Mouse (Mus musculus) forebrain, embryonic 10.5 days (tissue): Measurements from ENCODE around the gene Wnt9a. TPM values are rescaled to one million over a fixed set of nuclear protein-coding genes. Genes with fewer than 3 reads are reported as not detected.

ENCODE experiments used
- DNase-seq: peaks from one replicate; pipeline ENCODE4 v3.0.0-alpha.2; 2017; ENCODE audit warnings: low spot score; ENCODE audit errors: extremely low spot score
- H3K27ac ChIP-seq: fragments of 300-500 bp; sonication (generic); 2 replicates; pipeline ENCODE4 v1.5.1; 2016; ENCODE audit warnings: mild to moderate bottlenecking
- H3K27me3 ChIP-seq: fragments of 300-500 bp; sonication (generic); 2 replicates; pipeline ENCODE4 v1.6.1; 2016; ENCODE audit warnings: mild to moderate bottlenecking; ENCODE audit not compliant: poor library complexity, severe bottlenecking
- H3K36me3 ChIP-seq: fragments of 300-500 bp; sonication (generic); replicated peaks from 2 replicates; pipeline ENCODE4 v1.6.1; 2016; ENCODE audit warnings: mild to moderate bottlenecking, moderate library complexity
- H3K4me1 ChIP-seq: fragments of 300-500 bp; sonication (generic); 2 replicates; pipeline ENCODE4 v1.6.1; 2016
- H3K4me3 ChIP-seq: fragments of 300-500 bp; sonication (generic); 2 replicates; pipeline ENCODE4 v1.5.1; 2016; ENCODE audit warnings: mild to moderate bottlenecking, moderate library complexity
- H3K9me3 ChIP-seq: fragments of 300-500 bp; sonication (generic); 2 replicates; pipeline ENCODE4 v1.6.1; 2016; ENCODE audit warnings: mild to moderate bottlenecking, moderate library complexity
- WGBS: fragments of 180-500 bp; shearing (Covaris S2); methylation state at CpG from one replicate; pipeline ENCODE4 v1.1.7; 2016; 5-methylcytosine and 5-hydroxymethylcytosine counted together
- polyA plus RNA-seq: library from polyadenylated mRNA; unstranded; fragments of >200 nt; fragmentation: Nextera tagmentation; extraction: Ambion mirVana; gene quantifications from 2 replicates; pipeline ENCODE4 v1.2.1, GENCODE M21; 2016

Wnt9a gene
- polyA plus RNA-seq: 9.9 and 10.9 TPM in 2 replicates

GRCm38 (mm10) chr11:59306461-59307421 is at the start of gene Wnt9a:
Gene Wnt9a (plus strand): TSS chr11:59306928.
- peaks cover 93% of the 10 kb centered on the region for H3K27me3 ChIP-seq
- H3K27ac ChIP-seq: peak within 1 kb of the TSS; percentile 85
- no peaks in the 10 kb centered on the region for H3K9me3 ChIP-seq
- WGBS: 2% methylated on average over 122 of the region's 128 CpGs
- no peaks in the 10 kb centered on the region for H3K36me3 ChIP-seq
- H3K4me1 ChIP-seq: peaks cover 68% of the 10 kb centered on the region
- peak within 1 kb of the TSS; percentile 68 for H3K4me3 ChIP-seq
- DNase-seq: peak; percentile 54

GRCm38 (mm10) chr11:59259647-59260046 is 47.1 kb upstream of the Wnt9a start:
- 89% methylated on average over 7 of the region's 7 CpGs for WGBS
- Histone ChIP-seq H3K27ac (no peak overlapping the region), H3K36me3 (no peaks in the 10 kb centered on the region), H3K4me1 (peaks cover 17% of the 10 kb centered on the region), H3K9me3 (no peaks in the 10 kb centered on the region), H3K4me3 (no peak overlapping the region), H3K27me3 (peaks cover 71% of the 10 kb centered on the region)
- DNase-seq: no peak

GRCm38 (mm10) chr11:59260706-59261493 is 45.8 kb upstream of the Wnt9a start:
- no peaks in the 10 kb centered on the region for H3K9me3 ChIP-seq
- no peaks in the 10 kb centered on the region for H3K36me3 ChIP-seq
- H3K4me1 ChIP-seq: peaks cover 30% of the 10 kb centered on the region
- H3K27me3 ChIP-seq: peaks cover 72% of the 10 kb centered on the region
- 0 out of 2 replicates have a peak overlapping the region, but pooled peaks have one; percentile 36 for H3K27ac ChIP-seq
- no peak for DNase-seq
- WGBS: 85% methylated on average over 10 of the region's 10 CpGs
- H3K4me3 ChIP-seq: no peak overlapping the region

- Histone ChIP-seq H3K4me3 (no peak overlapping the region), H3K4me1 (peaks cover 43% of the 10 kb centered on the region), H3K36me3 (no peaks in the 10 kb centered on the region), H3K27ac (no peak overlapping the region), H3K9me3 (no peaks in the 10 kb centered on the region), H3K27me3 (peaks cover 76% of the 10 kb centered on the region)
- no peak for DNase-seq
Measured at GRCm38 (mm10) chr11:59262308-59262707, 44.4 kb upstream of the Wnt9a start.

GRCm38 (mm10) chr11:59263870-59264563 is 42.7 kb upstream of the Wnt9a start:
- under 1% methylated on average over 56 of the region's 56 CpGs for WGBS
- H3K4me3 ChIP-seq: peak overlapping the region; percentile 56
- 0 out of 2 replicates have a peak, but pooled peaks cover under 1% of the 10 kb centered on the region for H3K36me3 ChIP-seq
- H3K9me3 ChIP-seq: peaks cover 10% of the 10 kb centered on the region
- H3K27ac ChIP-seq: peak overlapping the region; percentile 83
- peaks cover 92% of the 10 kb centered on the region for H3K27me3 ChIP-seq
- H3K4me1 ChIP-seq: peaks cover 43% of the 10 kb centered on the region
- DNase-seq: peak; percentile 70

GRCm38 (mm10) chr11:59264593-59264992 is 42.1 kb upstream of the Wnt9a start:
- peaks cover 6% of the 10 kb centered on the region; the same call in 1 of the 2 replicates for H3K36me3 ChIP-seq
- peaks cover 98% of the 10 kb centered on the region for H3K27me3 ChIP-seq
- WGBS: 2% methylated on average over 8 of the region's 8 CpGs
- peak; percentile 57 for DNase-seq
- H3K27ac ChIP-seq: peak overlapping the region; percentile 83
- peak overlapping the region; percentile 56 for H3K4me3 ChIP-seq
- peaks cover 43% of the 10 kb centered on the region for H3K4me1 ChIP-seq
- H3K9me3 ChIP-seq: peaks cover 16% of the 10 kb centered on the region

GRCm38 (mm10) chr11:59265154-59265813 is 41.4 kb upstream of the Wnt9a start:
- Histone ChIP-seq H3K27ac (peak overlapping the region; percentile 83), H3K36me3 (peaks cover 7% of the 10 kb centered on the region; the same call in 1 of the 2 replicates), H3K4me3 (peak overlapping the region; percentile 56; the same call in 1 of the 2 replicates), H3K4me1 (peaks cover 43% of the 10 kb centered on the region), H3K9me3 (peaks cover 17% of the 10 kb centered on the region), H3K27me3 (peaks cover 98% of the 10 kb centered on the region)
- no peak for DNase-seq
- 61% methylated on average over 8 of the region's 8 CpGs for WGBS

GRCm38 (mm10) chr11:59266727-59267126 is 40.0 kb upstream of the Wnt9a start:
- peaks cover 91% of the 10 kb centered on the region for H3K27me3 ChIP-seq

GRCm38 (mm10) chr11:59274184-59274583 is 32.5 kb upstream of the Wnt9a start:
- no peak for DNase-seq
- Histone ChIP-seq H3K4me1 (peaks cover 9% of the 10 kb centered on the region), H3K27ac (no peak overlapping the region), H3K27me3 (peaks cover 73% of the 10 kb centered on the region), H3K4me3 (no peak overlapping the region), H3K36me3 (peaks cover 9% of the 10 kb centered on the region), H3K9me3 (peaks cover 5% of the 10 kb centered on the region; the same call in 1 of the 2 replicates)
- 76% methylated on average over 3 of the region's 3 CpGs for WGBS

More at GRCm38 (mm10) chr11:59266727-59267126, 40.0 kb upstream of the Wnt9a start:
- Histone ChIP-seq H3K36me3 (peaks cover 7% of the 10 kb centered on the region; the same call in 1 of the 2 replicates), H3K4me1 (peaks cover 43% of the 10 kb centered on the region), H3K27ac (peak overlapping the region; percentile 72), H3K4me3 (no peak overlapping the region), H3K9me3 (peaks cover 17% of the 10 kb centered on the region)
- no peak for DNase-seq
- WGBS: 23% methylated on average over 6 of the region's 6 CpGs

GRCm38 (mm10) chr11:59276877-59277276 is 29.9 kb upstream of the Wnt9a start:
- WGBS: 41% methylated on average over 2 of the region's 2 CpGs
- peaks cover 9% of the 10 kb centered on the region for H3K4me1 ChIP-seq
- H3K4me3 ChIP-seq: no peak overlapping the region
- no peak overlapping the region for H3K27ac ChIP-seq
- DNase-seq: no peak
- peaks cover 81% of the 10 kb centered on the region for H3K27me3 ChIP-seq
- H3K36me3 ChIP-seq: peaks cover 4% of the 10 kb centered on the region
- H3K9me3 ChIP-seq: no peaks in the 10 kb centered on the region

GRCm38 (mm10) chr11:59278047-59278446 is 28.7 kb upstream of the Wnt9a start:
- no peak for DNase-seq
- H3K4me3 ChIP-seq: no peak overlapping the region
- peaks cover 2% of the 10 kb centered on the region; the same call in 1 of the 2 replicates for H3K36me3 ChIP-seq
- H3K27ac ChIP-seq: 0 out of 2 replicates have a peak overlapping the region, but pooled peaks have one; percentile 1
- peaks cover 9% of the 10 kb centered on the region for H3K4me1 ChIP-seq
- no peaks in the 10 kb centered on the region for H3K9me3 ChIP-seq
- peaks cover 83% of the 10 kb centered on the region for H3K27me3 ChIP-seq
- WGBS: 65% methylated on average over 4 of the region's 4 CpGs
